Mouse (Mus musculus): ENCODE measurements at regions not wholly inside any gene's neighbourhood (a gene's known extent, or its start where the extent isn't known, plus 50 kb on each side); places are given as distances from the start of the nearest gene placed in this dataset.

DNA sequence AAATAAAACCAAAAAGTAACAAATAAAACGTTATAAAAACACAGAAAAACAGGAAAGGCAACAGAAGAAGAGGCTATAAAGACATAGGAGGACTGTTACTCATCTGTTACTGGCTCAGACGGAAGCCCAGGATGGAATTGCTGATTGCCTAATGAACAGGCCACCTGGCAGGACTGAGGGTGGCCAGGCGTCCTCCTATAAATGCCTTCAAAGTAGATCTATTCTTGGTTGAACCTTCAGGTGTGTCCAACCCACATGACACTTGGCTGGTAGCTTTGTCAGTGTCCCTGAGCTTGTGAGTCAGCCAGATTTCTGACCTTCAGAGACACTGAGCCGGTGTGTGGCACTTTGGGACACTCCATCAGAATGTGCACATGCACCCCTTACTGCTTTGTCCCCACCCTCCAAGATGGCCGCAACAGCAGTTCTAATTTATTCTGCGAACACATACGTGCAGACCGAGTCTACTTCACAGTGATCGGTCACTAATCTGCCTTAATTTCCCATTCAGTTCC lies 222.5 kb upstream of the Runx1 start:
- no peak for DNase-seq

- no peak for DNase-seq
These were observed 221.6 kb upstream of the Runx1 start for GRCm38 (mm10) chr16:93047594-93047993.

- DNase-seq: no peak
These were observed 220.3 kb upstream of the Runx1 start for GRCm38 (mm10) chr16:93046221-93046620.

GRCm38 (mm10) chr16:93043355-93043754 lies 217.4 kb upstream of the Runx1 start:
- DNase-seq: no peak

GRCm38 (mm10) chr16:93042941-93043340 lies 217.0 kb upstream of the Runx1 start:
- no peak for DNase-seq

DNA sequence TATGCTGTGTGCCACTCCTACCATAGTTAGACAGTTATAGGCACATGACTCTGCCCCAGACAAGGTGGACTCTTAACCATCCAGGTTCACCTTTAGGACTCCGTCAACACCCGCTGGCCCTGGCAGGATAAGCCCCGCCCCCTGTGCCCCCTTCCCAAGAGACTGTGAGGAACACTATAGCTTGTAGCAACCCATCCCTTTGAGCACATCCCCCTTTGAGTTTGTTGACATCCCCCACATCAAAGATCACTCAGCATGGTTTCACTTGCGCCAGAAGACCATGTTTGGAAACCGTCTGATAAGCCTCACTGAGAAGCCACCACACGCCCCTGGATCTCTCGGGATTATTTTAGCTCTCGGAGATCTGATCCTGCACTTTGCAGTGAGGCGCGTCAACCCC lies 216.5 kb upstream of the Runx1 start:
- DNase-seq: no peak

GRCm38 (mm10) chr16:93041887-93042286 lies 215.9 kb upstream of the Runx1 start:
- DNase-seq: no peak

DNA sequence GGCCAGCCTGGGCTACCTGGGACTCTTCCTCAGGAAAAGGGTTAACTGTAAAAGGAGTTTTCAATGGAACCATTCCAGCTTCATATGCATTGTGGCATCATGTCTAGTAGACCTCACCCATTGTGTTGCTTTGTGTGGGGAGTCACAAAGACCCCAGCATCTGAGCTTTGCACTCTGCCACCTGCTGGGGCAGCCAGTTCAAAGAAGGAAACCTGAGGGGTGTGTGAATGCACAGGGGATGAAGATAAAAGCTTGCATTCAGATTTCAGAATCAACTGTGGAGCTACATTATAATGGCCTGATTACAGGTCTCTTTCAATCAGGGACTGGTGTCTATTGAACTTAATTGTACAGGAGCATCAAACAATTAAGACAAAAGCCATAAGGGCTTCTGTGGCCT lies 215.4 kb upstream of the Runx1 start:
- no peak for DNase-seq

- no peak for DNase-seq
These were observed 209.7 kb upstream of the Runx1 start for GRCm38 (mm10) chr16:93035626-93036025.

DNA sequence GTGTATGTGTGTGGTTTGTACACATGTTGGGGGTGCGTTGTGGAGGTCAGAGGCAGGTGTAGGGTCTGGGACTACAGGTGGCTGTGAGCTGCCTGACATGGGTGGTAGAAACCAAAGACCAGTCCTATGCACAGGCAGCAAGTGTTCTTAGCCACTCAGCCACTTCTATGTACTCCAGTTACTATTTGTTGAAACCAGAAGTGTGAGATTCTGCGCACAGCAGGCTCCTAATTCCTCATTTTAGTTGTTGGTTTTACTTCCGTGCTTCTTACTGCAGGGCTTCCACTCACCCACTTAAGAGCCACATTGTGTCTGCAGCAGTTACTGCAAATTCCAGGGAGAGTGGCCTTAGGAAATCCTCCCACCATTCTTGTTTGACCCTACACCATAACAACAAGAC lies 208.0 kb upstream of the Runx1 start:
- DNase-seq: no peak

- DNase-seq: no peak
These were observed 205.7 kb upstream of the Runx1 start for GRCm38 (mm10) chr16:93031624-93032023.

DNA sequence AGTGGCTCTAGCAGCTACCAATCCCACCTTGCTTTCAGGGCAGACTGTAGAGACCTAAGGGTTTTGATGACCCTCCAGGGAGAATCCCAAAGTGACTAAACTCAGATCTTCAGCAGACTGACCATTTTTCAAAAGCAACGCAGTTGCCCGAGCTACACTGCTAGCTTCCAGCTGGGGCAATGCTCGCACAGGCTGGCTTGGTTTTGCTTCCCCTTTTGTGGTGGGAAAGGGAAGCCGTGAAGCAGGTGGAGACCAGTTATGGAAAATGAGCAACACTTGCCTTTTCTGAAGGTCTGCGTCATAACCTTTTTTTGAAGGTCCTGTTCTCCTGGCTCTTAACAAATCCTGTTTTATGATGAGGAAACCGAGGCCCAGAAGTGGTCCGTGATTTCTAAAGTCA lies 202.7 kb upstream of the Runx1 start:
- DNase-seq: peak; percentile 34

GRCm38 (mm10) chr16:93028016-93028415 lies 202.1 kb upstream of the Runx1 start:
- no peak for DNase-seq

- DNase-seq: no peak
These were observed 200.2 kb upstream of the Runx1 start for GRCm38 (mm10) chr16:93026094-93026648.

DNA sequence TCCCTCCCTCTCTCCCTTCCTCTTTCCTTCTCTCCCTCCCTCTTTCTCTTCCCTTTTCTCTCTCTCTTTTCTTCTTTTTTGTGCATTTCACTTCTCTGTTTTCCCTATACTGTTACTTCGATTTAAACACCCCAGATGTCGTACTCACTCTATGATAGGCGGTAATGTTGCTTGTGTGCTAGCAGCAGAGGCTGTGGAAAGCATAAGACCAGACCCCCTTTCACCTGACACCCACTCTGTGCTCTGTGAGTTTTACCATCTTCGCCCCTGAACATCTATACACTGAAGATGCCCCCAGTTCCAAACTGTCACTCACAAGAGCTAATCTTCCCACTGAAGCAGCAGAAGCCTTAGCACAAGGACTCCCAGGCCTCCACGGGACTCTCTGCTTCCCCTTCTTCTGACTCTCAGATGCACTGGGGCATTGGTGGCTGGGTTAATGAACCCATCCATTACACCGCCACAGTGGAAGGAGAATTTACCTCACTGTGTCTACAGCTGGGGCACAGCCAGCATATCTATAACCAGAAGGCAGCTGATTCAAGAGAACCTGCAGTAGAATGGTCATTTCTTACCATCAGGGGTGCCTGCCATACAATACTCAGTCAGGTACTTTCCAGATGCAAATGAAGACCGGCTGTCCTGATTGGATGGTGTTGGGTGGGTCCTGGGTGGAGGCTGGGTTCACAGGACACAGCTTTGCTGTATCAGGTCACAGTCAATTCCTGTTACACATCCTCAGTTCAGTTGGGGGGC lies 194.0 kb upstream of the Runx1 start:
- DNase-seq: no peak

- no peak for DNase-seq
These were observed 192.8 kb upstream of the Runx1 start for GRCm38 (mm10) chr16:93018766-93019165.

DNA sequence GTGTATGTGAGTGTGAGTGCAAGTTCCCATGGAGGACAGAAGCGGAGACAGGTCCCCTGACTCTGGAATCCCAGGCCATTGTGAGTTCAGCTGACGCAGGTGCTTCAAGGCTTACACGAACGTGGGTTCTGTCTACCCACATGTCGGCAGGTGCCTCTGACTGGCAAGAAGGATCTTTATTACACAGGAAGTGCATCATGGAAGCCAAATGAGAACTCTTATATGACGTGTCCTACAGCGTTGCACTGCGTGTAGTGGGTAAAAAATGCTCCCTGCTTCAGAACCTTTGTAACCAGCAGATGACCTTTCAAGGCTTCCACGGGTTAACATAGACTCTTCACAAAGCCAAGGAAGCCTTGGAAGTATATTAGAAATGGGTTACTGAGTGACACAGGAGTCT lies 191.1 kb upstream of the Runx1 start:
- DNase-seq: no peak

GRCm38 (mm10) chr16:93015636-93016035 lies 189.7 kb upstream of the Runx1 start:
- DNase-seq: no peak

GRCm38 (mm10) chr16:93014991-93015390 lies 189.0 kb upstream of the Runx1 start:
- no peak for DNase-seq

GRCm38 (mm10) chr16:93013881-93014280 lies 187.9 kb upstream of the Runx1 start:
- no peak for DNase-seq

- DNase-seq: no peak
These were observed 187.3 kb upstream of the Runx1 start for GRCm38 (mm10) chr16:93013256-93013655.

- DNase-seq: no peak
These were observed 185.5 kb upstream of the Runx1 start for GRCm38 (mm10) chr16:93011474-93011873.

DNA sequence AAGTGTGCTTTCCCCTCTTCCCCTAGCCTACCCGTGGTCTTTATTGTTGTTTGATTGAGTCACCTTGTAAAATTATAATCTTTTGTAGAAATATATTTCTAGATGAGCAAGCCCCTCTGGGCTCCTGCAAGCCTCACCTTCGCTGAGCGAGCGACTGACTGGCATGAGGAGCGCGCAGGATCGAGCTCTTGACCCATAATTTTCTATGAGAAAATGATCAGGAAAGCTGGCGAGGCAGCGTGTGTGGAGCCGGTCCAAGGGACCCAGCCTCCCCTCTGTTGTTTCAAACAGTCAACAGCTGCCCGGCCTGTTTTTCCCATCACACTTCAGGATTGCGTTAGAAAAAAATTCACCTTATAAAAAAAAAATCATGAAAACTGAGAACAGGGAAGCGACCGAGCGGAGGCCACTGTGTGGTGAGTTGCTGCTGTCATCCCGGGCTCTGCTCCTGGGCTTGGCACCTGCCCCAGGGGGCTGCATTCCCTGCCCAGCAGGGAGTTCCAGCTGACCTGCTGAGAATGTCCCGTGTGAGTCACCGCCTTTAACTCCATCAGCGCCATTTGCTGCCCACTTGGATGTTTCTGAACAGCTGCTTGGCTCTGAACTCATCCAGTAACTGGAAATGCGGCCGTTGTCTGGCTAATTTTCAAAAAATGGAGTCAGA lies 180.5 kb upstream of the Runx1 start:
- DNase-seq: no peak

DNA sequence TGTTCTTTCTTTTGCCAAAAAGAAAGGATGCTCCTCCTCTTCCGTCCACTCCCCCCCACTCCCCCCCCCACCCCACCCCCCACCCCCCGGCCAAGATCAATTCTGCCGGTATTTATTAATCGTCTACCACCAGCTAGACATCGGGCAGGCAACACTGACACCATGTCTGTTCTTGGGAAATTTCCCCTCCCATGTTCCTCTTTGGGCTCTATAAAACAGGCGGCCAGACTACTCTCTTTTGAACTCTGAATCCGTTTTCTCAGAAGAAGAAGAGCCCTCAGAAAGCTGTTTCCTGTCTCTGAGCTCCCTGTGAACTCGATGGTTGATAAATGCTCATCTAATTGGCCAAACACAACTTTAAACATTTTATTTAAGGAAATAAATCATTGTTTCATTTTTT lies 179.5 kb upstream of the Runx1 start:
- no peak for DNase-seq
